Mouse (Mus musculus): Measurements from ENCODE around the gene Serinc4.
"Not testable (repeated sequence)": the region's sequence is repeated elsewhere in the genome, so short reads cannot be mapped to it uniquely, and the experiment has no call there.

DNA sequence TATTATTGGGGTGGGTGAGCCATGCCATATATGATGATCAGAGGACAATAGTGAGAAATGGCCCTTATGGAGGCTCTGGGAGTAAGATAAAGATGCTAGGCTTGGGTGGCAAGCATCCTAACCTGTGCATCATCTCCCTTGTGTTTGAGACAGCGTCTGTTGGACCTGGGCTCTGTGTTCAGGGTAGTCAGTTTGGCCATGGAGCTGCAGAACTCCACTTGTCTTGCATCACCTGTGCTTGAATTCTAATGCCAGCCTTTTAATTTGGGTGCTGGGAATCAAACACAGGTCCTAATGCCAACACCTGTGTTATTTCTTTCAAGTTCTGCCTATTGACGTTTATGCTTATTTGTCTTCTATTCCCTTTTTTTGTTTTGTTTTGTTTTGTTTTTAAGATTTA lies 18.7 kb upstream of the Serinc4 start:
- not testable (repeated sequence) for TF ChIP-seq CHD2 (IDR thresholded peaks at IDR 0.05; ENCODE audit: low read length); CTCF (IDR thresholded peaks at IDR 0.05 in 2 of 3, conservative IDR thresholded peaks at IDR 0.05 in 1 of 3; ENCODE audit: control insufficient read depth in 1 of 3, insufficient read depth in 1 of 3, low read depth in 2 of 3, low read length in 3 of 3, poor library complexity in 1 of 3, severe bottlenecking in 1 of 3); GATA1 (IDR thresholded peaks at IDR 0.05; ENCODE audit: low read depth, low read length); ZNF384 (IDR thresholded peaks at IDR 0.05; ENCODE audit: low read depth, low read length); POLR2A (IDR thresholded peaks at IDR 0.05; ENCODE audit: control insufficient read depth in 1 of 2, insufficient read depth in 1 of 2, low read depth in 1 of 2, low read length in 2 of 2, poor library complexity in 1 of 2); KAT2A (conservative IDR thresholded peaks at IDR 0.05; ENCODE audit: low read depth, low read length); MAFK (IDR thresholded peaks at IDR 0.05; ENCODE audit: borderline replicate concordance, low read depth, low read length); NELFE (IDR thresholded peaks at IDR 0.05; ENCODE audit: low read depth, low read length)
